Mouse (Mus musculus): ENCODE results near the gene Kcnn4.

DNA sequence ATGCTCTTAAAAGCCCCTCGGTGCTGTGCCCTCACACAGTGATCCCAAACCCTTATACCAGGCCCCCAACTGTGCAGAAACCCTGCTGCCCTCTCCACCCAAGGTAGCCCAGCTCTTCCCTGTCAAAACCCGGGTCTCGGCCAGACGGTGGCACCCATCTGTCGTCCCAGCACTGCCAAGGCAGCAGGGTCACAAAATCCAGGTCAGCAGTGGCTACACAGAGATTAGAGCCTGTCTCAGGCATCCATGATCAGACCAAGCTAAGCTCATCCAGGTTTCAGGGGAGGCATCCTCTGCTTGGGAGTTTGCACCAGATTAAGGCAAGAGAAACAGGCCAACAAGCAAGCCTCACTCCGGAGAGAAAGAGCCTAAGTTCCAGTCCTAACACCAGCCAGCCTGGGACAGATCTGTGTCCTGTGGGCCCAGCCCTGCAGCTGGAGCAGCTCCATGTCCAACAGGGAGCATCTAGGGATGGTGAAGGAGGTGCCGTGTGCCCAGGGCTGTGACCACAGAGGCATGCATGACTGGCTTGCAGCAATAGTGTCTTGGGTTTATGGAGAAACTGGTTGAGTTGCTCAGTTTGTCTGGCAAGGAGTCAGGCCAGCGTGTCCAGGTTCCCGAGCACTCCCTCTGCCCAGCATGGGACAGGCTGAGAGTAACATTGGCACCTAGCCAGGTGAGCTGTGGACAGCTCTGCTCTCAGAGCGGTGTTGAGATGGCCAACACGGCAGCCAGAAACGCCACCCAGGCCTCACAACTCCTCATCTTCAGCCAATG lies 54.1 kb downstream of the Kcnn4 start:
- TF ChIP-seq CTCF (IDR thresholded peaks at IDR 0.05; ENCODE audit: borderline replicate concordance, insufficient read depth, low read length) (no peak), POLR2A (IDR thresholded peaks at IDR 0.05; ENCODE audit: low read depth, low read length) (no peak)

Measured in embryonic fibroblast, embryonic 13.5 days (primary cell).